Mouse (Mus musculus) small intestine, adult 2 months (tissue): ENCODE results near the gene Gna11.

Experiments used
- CTCF ChIP-seq: fragments of 200-500 bp; IDR thresholded peaks from 2 replicates; pipeline ENCODE4 v1.5.1; 2012; ENCODE audit warnings: low read depth, mild to moderate bottlenecking, control low read depth, inconsistent platforms, low read length, moderate library complexity, mixed read lengths; ENCODE audit not compliant: insufficient replicate concordance, insufficient read length; ENCODE audit errors: extremely low read depth
- POLR2A ChIP-seq: fragments of 200-500 bp; IDR thresholded peaks from 2 replicates; pipeline ENCODE4 v1.6.1; 2012; ENCODE audit warnings: low read depth, mild to moderate bottlenecking, control low read depth, inconsistent platforms, low read length, moderate library complexity

DNA sequence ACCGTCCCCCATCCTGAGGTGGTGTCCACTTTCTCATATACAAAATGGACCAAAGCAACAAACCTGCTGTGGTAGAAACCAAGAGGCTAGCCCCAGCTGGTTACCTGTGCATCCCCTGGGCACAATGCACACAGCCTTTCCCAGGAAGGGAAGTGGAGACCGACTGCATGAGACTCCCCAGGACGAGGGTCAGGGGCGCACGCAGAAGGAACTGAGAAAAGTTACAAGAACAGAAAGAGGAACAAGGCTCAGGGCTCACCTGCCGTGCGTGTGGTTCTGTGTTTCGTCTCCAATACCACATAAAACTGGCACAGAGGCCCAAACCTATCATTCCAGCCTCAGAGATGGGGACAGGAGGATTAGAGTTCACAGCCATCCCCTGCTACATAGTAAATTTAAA is 27.8 kb downstream of the Gna11 start:
- TF ChIP-seq POLR2A = no peak
- TF ChIP-seq CTCF = no peak
